Mouse (Mus musculus): ENCODE measurements around the gene Adgrv1.
A peak's percentile ranks its signal among the peaks of the same experiment; 100 is the strongest.

Adgrv1 gene

DNA sequence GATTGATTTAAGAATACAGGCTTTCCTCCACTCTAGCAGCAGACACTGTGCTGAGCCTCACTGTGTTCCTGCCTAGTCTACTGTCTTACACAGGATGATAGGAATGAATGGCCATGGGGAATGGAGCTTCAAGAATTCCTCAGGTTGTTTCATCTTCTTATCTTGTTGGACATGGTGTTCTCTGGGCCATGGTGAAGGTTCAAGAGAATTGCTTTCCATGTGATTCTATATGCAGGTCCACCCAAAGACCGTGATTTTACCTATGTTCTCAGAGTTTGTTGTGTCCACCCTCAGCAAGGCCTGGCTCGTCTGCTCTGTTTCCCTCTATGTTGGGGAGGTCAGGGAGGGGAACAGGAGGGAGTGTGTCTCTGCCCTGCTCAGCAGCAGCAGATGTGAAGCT, 26.0 kb downstream of the Adgrv1 start:
- DNase-seq: no peak

DNA sequence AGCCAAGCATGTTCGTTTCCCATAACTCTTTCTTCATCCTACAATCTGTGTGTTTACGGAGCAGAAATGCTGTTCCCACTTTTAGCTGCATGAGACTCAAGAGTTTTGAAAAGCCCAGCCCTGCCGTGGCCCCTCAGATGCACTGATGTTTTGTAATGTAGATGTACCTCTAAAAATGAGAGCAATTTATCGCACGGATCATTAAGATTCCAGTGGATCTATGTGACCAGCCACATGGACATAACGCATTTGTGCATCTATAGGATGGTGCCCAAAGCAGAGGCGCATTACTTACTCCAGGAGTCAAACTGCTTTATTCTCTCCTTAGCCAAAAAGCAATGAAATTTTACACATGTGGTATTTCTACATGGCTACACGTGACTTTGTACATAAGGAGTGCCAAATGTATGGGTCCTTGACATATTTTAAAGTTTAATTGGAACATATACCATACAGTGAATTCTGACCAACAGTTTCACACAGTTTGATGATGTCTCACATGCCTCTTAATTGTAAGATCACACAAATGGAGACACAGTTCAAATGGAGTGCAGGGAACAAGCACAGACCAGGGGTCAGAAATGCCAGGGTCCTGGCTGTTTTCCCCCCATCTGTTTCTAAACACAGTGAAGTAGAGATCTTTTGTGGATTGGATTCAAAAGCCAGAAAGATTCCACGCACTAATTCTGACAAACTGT, 35.9 kb downstream of the Adgrv1 start:
- DNase-seq: no peak

DNA sequence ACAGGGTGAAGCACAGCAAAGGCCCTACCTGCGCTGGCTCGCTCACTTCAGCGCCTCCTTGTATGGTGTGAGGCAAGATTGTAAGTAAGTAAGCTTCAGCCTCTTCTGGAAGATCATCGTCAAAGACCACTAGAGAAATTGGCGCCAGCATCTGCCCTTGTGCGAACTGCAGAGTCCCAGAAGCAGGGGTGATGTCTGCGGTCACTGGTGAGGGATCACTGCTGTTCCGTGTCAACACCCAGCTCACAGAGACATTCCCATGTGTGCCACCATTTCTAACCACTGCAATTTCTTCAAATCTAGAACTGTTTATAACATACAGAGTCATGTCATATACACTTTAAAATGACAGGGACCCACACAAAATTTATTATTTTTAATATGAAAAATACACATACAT, 54.3 kb downstream of the Adgrv1 start:
- no peak for DNase-seq

DNA sequence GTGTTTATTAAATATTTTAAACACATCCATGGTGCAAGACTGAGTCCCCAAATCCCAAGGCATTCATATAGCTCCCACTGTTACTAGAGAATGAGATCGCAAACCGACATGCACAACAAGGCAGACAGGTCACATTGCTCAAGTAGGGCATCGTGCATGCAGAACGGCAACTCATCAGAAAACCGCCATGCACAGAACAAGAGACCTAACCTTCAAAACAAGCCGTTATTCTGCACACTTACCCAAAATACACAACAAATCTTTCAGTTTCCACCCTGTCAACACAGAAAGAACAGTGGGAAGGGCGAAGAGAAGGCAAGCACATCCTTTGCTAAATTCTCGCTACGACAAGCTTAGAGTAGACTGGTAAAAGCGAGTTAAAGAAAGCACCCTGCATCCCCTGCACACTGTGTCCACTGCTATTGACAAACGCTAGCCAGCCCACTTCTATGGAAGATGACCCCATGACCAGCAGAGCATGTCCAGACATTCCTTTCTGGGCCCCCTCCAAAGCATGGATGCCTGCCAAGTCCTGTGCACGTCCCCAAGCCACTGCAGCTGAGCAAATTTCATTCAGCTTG, 62.6 kb downstream of the Adgrv1 start:
- peak; percentile 25 for DNase-seq

DNA sequence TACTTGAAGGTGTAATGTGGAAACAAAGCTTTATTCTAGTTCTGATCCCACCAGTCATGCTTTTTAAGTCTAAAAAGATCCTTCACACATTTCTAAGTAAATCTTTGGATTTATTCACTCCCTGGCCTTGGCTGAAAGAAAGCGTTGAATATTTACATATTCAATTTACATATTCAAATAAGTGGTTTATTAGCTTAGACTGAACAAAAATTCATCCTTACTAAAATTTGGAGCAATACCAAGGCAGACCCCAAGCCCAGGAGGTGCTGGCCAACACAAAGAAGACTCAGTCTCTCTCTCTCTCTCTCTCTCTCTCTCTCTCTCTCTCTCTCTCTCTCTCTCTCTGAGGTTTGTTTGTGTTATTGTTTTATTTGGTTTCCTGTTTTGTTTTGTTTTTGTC, 82.9 kb downstream of the Adgrv1 start:
- no peak for DNase-seq

DNA sequence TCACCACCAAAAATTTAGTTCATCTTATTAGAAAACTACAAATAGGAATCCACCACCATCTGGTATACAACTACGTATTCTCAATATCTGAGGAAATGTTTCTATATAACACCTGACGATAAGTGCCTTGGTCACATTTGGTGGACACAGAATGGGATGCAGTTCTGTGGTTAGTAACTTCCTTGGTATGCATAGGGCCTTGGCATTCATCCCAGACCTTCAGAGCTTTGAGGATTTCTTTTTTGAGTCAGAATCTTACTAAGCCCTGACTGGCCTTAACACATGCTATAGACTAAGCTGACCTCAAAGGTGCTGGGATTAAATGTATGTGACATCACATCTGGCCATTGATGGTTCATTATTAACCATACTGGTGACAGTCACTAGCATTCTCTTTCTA, 98.0 kb downstream of the Adgrv1 start:
- DNase-seq: no peak

DNA sequence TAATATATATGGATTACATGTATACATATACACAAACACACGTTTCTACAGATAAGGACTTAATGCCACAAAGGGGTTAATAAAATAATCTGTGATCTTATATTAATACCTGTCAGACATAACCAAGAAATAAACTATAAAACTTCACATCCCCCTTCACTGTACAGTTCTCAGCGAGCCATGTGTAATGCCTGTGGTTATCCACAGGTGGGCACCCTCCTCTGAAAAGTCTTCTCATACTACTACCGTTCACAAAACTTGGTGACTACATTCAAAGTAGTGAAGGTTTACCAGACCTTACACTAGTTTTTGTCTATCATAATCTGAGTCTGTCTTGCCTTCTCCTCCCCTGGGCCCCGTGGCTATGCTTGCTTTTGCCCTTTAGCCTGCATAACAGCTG, 106.3 kb downstream of the Adgrv1 start:
- DNase-seq: no peak

DNA sequence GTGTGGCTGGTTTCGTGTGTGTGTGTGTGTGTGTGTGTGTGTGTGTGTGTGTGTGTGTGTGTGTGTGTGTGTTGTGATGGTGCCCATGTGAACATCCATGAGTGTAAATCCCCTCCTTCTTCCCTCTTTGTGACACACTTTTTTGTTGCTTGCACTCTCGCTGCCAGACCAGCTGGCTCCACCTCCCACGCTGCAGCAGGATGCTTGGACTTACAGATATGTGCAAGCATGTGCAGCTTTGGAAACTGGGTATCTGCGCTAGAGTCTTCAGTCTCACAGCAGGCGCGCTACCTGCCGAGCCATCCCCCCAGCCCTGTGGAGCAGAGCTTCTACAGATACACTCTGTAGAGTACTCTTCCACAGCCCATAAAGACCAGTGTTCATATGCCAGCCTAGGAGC, 122.8 kb downstream of the Adgrv1 start:
- DNase-seq: no peak

DNA sequence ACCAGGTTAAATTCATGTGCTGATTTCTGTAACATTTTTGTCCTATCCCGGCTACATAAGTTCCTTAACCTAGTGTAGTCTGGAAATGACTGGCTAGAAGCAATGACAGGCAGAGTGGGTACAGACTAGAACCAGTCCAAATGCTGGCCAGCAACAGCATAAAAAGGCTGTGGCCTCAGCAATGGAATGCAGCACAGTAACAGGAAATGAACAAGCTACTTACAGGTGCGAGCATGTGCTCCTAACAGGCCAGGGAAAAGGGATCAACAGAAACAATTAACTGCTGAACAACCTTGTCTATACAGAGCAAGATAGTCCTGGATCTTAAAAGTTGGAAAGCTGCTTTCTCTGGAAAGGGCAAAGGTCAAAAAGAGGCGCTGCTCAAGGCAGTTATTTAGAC, 135.9 kb downstream of the Adgrv1 start:
- no peak for DNase-seq

DNA sequence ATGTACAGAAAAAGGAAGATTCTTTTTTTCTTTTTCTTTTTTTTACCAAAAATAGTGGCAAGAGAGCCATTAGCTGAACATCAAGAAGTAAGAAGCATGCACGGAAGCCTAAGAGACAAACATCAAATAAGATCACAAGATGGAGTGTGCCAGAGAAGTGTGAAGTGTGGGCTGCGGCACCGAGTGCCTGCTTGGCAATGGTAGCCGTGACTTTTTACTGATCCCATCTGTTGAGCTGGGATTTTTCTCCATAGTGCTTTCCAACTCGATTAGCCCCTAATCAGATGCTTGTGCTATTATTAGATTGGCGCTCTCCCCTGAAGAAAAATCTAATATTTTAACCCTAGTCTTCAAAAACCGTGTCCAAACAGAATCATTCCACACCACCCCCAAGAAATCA, 141.0 kb downstream of the Adgrv1 start:
- DNase-seq: no peak

DNA sequence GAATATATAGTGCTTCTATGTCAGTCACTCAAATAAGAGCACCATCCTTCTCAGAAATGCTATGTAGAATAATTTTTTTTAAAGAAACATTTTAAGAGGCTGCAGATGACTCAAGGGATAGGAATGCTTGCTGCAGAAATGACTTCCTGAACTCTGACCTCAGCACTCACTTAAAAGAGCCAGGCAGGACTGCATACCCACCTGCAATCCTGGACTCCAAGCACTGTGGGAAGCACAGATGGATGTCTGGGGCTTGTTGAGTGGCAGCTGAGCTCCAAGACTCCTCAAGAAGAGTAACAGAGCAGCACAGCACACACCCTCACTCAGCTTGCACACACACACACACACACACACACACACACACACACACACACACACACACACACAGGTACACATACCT, 146.0 kb downstream of the Adgrv1 start:
- no peak for DNase-seq

DNA sequence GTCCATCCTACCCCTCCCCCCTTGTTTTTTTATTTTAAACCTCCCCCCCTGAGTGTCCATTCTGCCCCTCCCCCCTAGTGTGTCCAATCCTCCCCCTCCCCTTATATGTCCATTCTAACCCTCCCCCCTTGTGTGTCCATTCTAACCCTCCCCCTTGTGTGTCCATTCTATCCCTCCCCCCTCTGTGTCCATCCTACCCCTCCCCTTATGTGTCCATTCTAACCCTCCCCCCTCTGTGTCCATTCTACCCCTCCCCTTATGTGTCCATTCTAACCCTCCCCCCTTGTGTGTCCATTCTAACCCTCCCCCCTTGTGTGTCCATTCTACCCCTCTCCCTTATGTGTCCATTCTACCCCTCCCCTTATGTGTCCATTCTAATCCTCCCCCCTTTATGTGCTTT, 159.2 kb downstream of the Adgrv1 start:
- no peak for DNase-seq

DNA sequence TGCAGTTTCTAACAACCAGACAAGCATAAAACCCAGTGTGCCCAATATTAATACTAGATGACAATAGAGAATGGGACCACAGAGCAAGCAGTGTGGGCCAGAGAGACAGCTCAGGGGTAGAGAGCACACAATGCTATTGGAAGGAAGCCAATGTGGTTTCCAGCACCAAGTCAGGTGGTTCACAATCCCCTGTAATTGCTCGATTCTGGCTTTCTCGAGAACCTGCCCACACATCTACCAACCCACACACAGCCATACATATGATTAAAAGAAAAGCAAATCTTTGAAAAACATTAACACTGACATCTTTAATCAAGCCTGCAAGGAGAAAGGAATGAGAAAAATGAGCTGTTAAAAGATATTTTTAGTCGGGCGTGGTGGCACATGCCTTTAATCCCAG, 166.3 kb downstream of the Adgrv1 start:
- no peak for DNase-seq

DNA sequence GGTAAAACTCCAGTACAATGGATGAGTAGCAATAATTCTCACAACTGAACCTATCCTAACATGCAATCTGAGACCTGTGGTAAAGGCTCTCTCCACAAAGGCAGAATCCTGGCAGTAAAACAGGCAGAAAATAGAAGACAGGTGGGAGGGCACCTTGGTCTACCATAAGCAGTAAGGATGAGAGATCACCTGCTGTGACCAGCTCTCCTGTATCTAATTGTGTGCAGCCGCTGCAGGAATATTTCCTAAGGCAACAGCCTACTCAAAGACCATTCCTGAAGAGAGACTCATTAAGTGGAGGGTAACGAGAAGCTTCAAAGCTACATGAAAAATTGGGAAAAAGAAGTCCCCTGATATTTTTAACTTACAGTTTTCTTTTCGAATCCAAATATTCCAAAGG, 167.2 kb downstream of the Adgrv1 start:
- DNase-seq: no peak

DNA sequence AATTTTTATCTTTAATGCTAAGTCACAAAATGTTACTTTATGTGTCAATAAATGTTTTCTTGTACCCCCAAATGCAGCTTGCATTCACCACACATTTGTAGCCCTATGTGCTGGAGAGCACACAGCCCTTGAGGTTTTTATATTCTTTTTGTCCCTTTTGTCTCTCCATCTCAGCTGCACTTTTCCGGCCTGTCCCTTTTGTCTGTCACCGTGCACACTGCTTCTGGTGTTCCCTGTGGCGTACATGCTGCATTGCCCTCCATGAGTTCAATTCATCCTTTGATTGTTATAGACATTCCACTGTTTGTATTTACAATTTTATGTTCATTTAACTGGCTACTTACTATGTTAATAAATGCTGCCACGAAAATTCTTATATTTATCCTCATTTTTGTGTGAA, 183.3 kb downstream of the Adgrv1 start:
- no peak for DNase-seq

DNA sequence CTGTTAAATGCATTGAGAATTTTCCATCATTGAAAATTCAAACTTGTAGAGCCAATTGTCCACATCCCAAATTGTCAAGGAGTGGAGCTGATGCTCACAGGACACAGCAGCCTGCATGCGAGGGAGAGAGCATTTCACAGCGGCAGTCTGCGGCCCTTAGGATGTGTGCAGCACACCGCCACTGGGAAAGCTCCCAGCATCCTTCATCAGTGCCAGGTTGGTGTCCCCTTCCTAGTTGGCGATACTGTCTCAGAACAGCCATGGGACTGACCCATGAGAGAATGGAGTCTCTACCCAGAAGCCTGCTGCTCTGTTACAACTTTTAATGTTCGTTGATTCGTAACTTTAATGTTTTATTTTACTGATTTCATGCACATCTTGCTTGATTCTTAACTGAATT, 183.8 kb downstream of the Adgrv1 start:
- no peak for DNase-seq

DNA sequence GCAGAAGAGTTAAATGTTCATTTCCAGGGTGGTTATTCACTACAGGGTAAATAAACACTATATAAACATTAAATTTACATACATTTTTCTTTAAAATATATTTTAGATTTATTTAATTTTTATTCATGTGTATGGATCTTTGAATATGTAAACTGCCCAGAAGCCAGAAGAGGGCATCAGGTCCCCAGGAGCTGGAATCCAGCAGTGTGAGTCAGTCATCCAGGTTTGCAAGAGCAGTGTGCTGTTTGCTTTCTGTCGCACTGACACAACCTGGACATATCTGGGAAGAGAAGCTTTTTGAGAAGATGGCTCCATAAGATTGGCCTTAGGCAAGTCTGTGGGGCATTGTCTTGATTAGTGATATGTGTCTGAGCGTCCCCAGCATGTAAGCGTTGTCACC, 191.5 kb downstream of the Adgrv1 start:
- DNase-seq: no peak

DNA sequence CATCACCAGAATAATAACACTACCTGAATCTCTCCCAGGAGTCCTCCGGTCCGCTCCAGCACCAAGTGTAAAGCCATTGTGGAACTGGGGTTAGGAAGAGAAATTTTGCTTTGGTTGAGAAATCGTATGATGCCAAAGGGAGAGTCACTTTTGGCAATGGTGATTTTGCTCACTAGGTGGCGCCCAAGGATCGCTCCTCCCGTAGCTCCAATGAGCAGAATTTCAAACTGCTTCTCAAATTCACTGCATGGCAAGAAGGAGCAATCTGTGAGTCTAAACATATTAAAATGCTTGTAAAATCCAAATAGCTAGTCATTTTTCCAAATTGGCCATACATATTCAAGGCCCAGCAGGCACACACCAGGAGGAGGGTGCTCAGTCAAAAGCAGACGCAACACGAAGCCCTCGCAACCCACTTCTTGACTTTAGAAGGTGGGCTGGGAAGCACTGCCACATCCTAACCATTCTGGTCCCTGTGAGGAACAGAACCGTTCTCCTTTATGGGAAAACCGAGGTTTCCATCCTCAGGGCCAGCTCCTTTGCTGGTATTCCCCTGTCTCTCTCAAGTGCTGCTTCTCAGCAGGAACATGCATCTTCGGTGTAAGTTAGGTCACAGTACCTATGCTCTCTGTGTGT, 193.4 kb downstream of the Adgrv1 start:
- DNase-seq: peak; percentile 79

DNA sequence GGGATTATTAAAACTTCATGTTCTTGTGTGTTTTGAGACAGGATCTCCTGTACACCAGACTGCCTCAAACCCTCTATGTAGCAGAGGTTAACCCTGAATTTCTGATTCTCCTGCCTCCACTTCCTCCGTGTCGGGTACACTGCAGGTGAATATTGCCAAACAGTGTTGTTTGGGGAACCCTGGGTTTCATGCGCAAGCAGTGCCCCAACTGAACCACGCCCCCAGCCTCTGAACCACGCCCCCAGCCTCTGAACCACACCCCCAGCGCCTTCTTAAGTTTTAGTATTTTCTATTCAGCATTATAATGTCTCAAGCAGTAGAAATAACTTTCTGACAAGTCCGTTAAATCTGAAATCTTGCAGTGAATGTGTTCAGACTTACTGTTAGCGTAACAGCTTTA, 195.9 kb downstream of the Adgrv1 start:
- DNase-seq: no peak

DNA sequence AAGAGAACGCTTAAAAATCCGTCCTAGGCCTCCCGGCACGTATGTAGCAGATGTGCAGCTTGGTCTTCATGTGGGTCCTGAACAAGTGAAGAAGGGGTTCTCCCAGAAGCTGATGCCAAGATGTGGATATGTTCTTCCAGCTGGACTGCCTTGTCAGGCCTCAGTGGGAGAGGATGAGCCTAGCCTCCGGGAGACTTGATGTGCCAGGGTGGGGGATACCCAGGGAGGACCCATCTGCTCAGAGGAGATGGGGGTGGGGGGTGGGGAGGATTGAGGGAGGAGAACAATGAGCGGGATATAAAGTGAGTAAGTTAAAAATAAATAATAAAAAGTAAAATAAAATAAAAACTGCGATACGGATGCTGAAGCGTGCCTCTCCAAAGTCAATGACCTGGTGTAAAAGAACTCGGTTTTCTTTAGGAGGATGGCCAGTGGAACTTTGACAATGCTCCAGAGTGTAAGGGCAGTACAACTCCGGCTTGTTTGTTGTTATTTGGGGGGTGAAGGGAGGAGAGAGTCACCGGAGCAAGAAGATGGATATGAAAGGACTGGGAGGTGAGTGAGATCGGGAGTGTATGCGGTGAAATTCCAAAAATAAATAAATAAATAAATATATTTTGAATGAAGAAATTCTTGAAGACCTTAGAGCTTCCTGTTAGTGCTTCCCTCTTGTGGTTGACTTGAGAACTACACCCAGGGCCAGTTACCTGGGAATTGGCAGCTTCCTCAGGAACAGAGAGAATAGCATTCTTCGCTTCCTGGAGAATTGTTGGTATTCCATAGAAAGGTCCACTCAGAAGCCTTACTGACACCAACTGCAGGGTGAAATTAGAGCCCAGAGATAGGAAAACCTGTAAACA, 205.8 kb downstream of the Adgrv1 start:
- DNase-seq: peak; percentile 62

DNA sequence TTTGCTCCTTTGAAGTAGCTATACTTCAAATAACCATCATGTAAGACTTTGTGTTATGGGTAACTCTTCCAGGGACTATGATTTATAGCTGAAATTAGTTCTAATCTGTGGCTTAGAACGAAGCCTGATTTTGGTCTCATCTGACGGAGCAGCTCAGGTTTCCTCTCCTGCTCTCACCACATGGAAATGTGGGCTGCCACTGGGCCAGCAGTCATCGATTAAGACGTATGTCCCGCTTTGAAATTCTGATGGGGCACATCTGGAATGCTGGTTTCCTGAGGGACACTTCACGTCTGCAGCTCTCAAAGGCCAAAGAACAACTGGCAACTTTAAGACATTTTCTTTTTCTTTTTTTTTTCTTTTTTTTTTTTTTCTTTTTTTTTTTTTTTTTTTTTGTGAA, 207.8 kb downstream of the Adgrv1 start:
- DNase-seq: no peak

DNA sequence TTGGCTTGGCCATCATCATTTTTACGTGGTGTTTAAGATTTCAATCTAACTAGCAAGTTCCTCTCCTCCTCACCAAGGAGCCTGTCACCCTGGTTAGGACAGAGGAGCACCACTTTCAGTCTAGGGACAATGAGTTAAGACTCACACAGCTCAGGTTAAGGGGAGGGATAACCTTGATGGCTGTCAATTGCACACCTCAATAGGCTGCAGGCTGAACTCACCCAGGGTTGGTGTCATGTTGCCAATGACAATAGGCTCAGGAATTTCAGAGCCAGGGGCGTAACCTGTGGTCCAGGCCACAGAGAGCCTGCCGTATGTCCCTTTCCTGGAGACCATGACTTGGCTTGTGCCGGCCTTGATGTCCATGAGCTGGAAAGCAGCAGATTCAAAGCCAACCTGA, 209.0 kb downstream of the Adgrv1 start:
- no peak for DNase-seq

DNA sequence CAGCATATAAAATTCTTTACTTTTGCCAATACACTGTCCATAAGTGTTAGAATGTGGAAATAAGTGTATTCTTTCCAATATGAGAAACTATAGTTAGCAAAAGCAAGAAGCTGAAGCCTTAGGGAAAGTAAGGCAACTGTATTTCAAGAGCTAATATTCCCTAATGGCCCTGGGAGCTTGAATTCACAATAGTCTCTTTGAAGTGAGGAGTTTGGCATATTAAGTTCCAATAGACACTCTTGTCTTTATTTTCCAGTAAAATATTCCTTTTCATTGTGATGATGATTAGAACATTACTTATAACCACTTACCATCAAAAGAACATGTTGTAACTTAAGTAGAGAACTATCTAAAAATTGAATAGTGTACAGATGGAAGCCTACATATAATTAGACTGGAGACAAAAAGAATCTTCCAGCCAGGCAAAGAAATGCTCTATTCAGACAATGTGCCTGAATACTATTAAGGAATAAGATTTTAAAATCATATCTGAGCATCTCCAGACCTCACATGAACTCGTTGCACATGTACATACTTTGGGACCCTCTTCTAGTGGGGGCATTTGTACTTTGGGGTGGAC, 225.0 kb downstream of the Adgrv1 start:
- DNase-seq: no peak

Data from lung, postnatal 10 days (tissue).